Mouse (Mus musculus): Measurements from ENCODE around the gene Cplx3.

Cplx3 gene

GRCm38 (mm10) chr9:57600620-57601352 lies 5.3 kb downstream of the Cplx3 start:
- peak; percentile 29 to 63 for DNase-seq

GRCm38 (mm10) chr9:57598851-57599563 lies 7.1 kb downstream of the Cplx3 start:
- DNase-seq = peak; percentile 76 to 77

DNA sequence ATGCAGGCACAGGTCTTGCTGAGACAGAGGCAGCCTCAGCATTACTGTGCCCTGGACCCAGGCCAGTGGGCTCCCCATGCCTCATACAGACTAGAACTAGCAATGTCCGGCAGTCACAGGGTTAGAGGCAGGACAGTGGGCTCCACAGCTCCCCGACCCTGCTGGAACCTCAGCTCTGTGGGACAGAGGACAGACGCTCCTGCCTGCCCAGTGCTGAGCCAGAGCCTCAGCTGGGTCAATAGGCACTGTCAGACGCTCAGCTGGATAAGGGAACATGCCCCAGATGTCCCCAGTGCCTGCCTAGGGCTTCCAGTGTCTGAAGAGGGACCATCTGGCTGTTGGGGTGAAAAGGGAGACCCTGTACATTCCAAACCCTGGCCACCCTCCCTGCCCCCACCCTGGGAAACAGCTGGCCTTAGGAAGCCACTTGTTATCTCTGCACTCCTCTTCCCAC lies 8.1 kb downstream of the Cplx3 start:
- DNase-seq = peak; percentile 42 to 62

DNA sequence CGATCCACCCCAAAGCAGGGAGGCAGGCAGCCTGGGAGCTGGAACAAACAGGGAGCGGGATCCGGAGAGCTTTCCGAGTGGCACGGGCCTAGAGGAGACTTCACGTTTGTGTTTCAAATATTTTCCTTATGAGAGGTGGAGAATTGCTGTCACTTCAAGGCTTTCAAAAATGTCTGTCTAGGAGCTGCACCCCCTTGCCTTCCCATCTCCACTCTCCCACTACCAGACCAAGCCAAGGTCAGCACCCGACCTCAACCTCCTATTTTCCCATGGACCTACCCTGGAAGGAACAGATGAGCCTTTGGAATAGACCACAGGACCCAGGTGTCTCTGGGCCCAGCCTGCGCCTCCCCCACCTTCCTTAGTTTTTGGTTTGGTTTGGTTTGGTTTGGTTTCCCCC lies 8.8 kb downstream of the Cplx3 start:
- DNase-seq = no peak

GRCm38 (mm10) chr9:57594174-57594509 lies 11.9 kb downstream of the Cplx3 start:
- DNase-seq = no peak

DNA sequence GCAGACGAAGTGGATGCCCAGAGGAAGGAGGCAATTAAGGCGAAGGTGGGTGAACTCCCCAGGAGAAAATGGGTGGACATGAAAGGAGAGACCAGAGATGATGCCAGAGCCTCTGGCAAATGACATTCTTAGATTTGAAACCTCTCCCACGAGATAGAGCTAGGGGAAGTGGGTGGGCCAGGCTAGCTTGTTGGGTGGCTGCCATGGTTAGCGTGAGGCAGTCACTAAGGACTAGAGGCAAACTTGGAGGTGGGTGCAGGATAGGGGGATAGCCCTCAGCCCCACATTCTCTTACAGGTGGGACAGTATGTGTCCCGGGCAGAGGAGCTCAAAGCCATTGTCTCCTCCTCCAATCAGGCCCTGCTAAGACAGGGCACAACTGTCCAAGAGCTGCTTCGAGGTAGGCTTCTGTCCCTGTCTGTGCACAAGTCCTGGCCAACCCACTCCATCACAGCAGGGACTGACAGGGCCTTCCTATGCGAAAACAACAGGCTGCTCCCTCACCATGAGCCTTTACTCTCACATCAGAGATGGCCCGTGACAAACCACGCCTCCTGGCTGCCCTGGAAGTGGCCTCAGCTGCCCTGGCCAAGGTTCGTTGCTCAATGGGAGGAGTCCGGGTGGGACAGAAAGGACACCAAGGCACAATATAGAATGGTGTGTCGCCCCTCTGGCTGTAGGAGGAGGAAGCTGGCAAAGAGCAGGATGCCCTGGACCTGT lies 12.5 kb downstream of the Cplx3 start:
- peak; percentile 83 to 84 for DNase-seq

GRCm38 (mm10) chr9:57590726-57591125 lies 15.4 kb downstream of the Cplx3 start:
- no peak for DNase-seq

DNA sequence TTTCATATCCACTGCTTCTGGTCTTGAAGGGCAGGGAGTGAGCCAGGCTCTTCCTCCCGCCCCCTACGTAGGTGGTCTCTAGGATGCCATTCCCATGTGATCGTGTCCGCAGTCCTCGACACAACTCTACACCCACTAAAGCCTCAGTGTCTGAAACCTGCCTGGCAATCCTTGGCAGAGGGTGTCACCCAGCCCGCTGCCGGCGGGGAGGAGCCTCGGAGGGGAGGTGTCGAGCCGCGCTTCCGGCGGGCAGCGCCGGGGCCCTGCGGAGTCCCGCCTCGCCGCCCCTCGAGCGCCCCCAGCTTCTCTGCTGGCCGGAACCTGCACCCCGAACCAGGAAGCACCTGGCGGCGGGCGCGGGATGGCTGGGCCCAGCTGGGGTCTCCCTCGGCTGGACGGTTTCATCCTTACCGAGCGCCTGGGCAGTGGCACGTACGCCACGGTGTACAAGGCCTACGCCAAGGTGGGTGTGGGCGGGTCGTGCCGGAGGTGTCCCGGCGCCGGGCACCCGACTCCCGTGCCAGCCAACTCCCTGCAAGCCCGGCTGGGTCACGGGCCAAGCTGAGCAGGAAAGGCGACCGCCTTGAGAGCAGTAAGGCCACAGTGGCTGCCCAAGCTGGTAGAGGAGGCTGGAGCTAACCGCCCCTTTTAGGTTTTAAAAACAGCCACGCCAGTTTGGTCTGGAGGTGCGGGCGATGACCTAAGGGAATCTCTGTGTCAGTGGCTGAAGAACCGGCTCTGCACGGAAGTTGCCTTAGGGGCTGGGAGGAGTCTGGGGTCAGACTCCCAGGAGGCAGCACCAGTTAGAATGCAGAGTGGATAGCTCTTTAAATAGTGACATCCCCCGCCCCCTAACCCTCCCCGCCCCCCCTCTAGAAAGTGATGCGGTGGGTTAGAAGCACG lies 16.6 kb downstream of the Cplx3 start, which contains the start of gene Ulk3:
TSS of gene Ulk3 (plus strand) at position 229 of the 903 bp plus-strand sequence.
- peak; percentile 86 to 91 for DNase-seq

DNA sequence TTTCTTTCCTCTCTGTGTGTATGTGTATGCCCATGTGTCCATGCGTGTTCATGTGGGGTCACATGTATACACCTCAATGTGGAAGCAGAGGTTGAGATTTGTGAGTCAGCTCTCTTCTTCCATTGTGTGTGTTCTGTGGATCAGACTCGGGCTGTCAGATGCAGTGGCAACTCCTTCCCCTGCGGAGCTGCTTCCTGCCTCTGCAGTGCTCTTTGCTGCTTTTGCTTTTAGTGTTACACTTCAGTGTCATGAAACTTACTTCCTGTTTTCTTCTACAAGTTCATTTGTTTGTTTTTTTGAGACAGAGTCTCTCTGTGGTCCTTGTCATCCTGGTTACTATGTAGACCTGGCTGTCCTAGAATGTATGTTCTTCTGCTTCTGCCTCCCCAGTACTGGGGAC lies 21.1 kb downstream of the Cplx3 start:
- no peak for DNase-seq

GRCm38 (mm10) chr9:57577144-57577849 lies 28.8 kb downstream of the Cplx3 start:
- DNase-seq = no peak

DNA sequence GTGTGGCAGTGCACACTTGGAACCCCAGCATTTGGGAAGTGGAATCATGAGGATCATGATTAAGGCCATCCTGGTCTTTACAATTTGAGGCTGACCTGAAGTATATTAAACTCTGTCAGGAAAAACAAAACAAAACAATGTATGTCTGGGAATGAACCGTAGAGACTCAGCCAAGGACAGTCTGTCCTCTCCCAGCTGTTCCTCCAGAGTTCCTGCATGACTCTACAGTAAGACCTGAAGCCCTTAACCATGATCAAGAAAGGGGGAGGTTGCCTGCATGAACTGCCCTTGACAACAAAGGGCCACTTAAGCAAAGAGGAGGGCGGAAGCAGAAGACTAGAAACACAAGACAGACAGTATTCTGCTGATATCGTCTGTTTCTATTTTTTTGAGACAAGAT lies 30.5 kb downstream of the Cplx3 start:
- no peak for DNase-seq

- no peak for DNase-seq
Measured at GRCm38 (mm10) chr9:57574397-57574796, 31.7 kb downstream of the Cplx3 start.

DNA sequence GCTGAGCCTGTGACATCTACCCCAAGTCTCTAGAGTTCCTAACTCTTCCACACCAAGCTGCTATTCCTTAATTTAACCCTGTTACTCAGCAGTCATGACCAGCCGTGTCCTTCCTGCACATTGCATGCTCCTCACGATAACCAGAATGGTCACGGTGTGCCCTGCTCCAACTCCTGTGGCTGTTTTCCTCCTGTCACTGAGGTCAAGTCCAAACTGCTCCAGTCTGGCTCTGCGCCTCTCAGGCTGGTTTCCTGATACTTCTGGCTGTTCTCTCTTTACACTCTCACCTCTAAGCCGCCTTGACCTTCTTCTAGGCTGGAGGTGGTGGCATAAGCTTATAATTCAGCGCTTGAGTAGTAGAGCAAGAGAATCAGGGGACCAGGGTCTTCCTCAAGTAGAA lies 37.6 kb downstream of the Cplx3 start:
- peak; percentile 63 to 70 for DNase-seq

- DNase-seq = peak; percentile 86 to 88
Measured at GRCm38 (mm10) chr9:57566846-57567245, 39.2 kb downstream of the Cplx3 start.

DNA sequence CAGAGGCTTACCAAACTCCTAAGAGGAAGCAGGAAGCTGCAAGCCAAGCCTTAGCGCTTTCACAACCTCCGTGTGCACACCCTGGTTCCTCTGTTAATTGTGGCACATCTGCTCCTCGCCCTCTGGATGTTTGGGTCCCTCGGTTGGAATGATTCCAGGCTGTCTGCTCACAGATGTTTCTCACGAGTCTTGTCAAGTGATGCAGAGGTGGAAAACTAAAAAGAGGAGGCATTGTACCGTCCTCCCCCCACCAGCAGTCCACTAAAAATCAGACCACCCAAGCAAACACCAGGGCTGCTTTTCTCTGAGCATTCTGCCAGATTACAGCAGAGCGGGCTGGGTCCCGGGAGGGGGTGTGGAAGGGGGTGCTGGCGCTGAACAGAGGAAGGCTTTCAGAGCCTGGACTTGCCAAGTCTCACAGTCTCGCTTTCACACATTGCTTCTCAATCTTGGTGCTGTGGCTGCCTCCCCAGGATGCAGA lies 40.3 kb downstream of the Cplx3 start:
- DNase-seq = peak; percentile 41 to 47

DNA sequence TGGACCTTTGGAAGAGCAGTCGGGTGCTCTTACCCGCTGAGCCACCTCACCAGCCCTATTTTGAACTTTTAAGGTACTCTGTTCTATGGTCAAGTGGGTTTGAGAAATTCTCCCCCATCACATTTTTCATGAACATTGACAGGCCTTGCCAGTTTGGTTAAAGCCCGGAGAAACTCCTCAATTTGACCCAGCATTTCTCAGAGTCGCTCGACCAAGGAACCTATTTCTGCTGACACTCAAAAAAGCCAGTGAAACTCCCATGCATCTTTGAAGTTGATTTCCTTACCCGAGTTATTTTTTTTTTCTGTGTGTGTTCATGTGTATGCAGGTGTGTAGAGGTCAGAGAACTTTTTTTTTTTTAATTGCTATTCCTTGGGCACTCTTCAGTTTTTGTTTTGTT lies 41.5 kb downstream of the Cplx3 start:
- DNase-seq = peak; percentile 43 to 79

DNA sequence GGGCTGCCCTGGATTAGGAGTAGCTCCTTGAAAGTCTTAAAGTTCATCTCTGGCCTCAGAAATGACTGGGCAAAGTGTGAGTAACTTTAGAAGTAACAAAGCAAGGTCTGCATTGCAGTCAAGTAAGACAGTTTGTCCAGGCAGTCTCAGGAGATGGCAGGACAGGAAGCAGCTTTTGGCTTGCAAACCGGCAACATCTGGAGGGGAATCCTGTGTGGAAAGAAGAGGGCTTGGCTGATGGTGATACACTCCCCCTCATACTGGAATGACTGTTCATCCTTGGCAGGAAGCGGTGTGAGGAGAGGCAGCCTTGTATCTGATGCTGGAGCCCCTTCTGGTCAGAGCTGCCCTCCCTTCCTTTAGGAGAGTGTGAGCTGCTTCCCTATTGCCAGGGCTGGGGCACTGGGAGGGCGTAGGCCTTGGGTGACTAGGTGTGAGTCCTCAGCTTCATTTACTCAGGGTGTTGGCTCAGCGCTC lies 43.1 kb downstream of the Cplx3 start:
- peak; percentile 52 to 68 for DNase-seq

- peak; percentile 69 to 78 for DNase-seq
Measured at GRCm38 (mm10) chr9:57561711-57562099, 44.4 kb downstream of the Cplx3 start.

GRCm38 (mm10) chr9:57560861-57561710 lies 45.0 kb downstream of the Cplx3 start, which contains the start of gene Scamp2:
Gene Scamp2, plus strand, starts transcription at chr9:57560943.
- DNase-seq = peak; percentile 96 to 97

DNA sequence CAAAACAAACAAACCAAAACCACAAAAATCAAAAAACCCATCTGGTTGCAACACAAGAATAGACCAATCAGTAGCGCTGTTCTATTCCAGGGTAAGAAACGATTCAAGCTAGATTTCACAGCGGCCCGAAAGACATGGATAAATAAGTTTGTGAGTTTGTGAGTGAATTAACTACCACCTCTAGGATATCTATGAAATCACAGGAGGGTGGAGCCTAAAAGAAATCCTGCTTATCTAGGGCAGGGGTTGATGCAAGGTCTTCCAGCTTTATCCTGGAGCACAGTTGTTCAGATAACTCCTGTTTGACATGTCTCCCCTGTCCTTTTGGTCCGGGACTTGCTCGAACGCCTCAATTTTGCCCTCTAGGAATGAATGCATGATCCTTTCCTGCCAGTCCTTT lies 45.8 kb downstream of the Cplx3 start:
- DNase-seq = no peak

Measured in kidney, postnatal 36 days (tissue).